Mouse (Mus musculus): ENCODE measurements around the gene Tbkbp1.
"Not testable (repeated sequence)": the region's sequence is repeated elsewhere in the genome, so short reads cannot be mapped to it uniquely, and the experiment has no call there.

Gene Tbkbp1

DNA sequence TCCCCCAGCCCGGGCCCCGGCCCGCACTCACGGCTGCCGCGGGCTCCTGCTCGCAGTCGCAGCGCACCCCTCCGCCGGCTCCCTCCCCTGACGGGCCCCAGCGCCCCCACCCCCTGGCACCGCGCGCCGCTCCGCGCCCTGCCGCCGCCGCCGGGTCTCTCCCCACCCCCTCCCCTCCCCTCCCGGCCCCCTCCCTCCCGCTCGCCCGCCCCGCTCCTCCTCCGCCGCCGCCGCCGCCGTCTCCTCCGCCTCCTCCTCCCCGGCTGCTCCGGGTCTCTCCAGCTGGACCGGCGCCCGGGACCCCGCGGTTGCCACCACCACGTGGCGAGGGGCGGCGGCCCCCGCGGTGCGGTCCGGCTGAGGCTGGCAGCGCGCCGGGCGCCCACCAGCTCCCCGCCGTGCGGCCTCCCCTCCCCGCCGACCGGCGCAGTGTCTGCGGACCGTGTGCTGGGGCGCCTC, at the start of gene Tbkbp1:
TSS of gene Tbkbp1 (minus strand) at position 153 of the 459 bp plus-strand sequence.
- DNase-seq (ENCODE audit: low spot score in 2 of 2), result peak in 1 of 2 experiments; percentile 69

DNA sequence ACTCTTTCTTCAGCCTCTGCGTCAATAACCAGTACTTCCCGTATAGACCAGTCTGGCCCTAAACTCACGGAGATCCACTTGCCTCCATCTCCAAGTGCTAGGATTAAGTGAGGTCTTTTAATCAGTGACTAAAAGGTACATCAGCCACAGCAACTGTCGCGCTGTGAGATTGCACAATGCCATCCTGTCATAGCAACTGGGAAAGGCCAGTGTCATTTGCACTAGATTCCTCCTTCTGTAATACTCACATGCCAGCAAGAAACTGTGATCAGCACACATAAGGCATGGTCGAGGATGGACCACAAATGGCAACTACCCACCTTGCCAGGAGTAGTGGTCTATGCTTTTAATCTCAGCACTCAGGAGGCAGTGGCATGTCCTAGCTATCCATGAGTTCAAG, 48.2 kb upstream of the Tbkbp1 start:
- no peak for DNase-seq (ENCODE audit: low spot score in 2 of 2)

DNA sequence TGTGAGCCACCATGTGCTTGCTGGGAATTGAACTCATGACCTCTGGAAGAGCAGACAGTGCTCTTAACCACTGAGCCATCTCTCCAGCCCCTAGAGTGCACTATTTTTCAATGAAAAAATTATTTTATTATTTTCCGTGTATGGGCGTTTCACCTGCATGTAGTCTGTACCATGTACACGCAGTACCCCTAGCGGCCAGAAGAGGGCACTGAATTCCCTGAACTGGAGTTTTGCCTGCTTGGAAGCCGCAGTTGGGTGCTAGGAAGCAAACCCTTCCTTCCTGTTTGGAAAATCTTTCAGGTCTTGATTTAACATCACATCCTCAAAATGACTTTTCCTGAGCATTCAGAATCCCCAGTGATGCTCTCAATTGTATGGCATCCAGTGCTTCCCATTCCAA, 47.3 kb upstream of the Tbkbp1 start:
- peak in 1 of 2 experiments; percentile 58 for DNase-seq (ENCODE audit: low spot score in 2 of 2)

DNA sequence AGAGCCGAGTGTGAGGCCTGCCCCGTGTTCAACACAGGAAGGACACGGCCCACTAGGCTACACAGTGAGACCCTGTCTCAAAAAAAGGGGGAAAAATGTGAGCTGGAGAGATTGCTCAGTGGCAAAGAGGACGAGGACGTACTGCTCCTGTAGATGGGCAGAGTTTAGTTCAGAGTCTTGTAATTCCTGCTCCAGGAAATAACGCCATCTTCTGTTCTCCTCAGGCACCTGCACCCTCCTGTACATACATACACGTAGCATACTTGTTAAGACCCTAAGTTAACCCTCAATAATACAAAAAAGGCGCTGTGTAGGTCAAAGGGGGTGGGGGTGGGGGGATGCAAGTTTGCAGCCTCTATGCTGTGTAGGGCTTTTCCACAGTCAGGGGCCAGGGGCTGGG, 45.7 kb upstream of the Tbkbp1 start:
- no peak for DNase-seq (ENCODE audit: low spot score in 2 of 2)

DNA sequence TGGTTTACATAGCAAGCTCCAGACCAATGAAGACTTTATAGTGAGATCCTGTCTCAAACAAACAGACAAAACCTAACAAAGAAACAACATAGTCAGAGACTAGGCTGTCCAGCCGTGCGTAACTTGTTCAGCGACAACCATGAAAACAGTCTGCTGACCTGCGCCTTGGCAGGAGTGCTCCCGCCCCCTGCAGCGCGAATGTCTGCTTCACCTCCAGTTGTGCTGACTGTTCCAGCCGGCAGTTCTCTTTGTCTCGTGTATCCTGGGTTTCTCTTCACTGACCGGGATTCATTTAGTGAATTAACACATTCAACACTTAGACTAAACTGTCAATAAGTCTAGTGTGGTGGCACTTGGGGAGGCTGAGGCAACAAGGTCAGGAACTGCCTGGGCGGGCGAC, 45.2 kb upstream of the Tbkbp1 start:
- no peak for DNase-seq (ENCODE audit: low spot score in 2 of 2)

DNA sequence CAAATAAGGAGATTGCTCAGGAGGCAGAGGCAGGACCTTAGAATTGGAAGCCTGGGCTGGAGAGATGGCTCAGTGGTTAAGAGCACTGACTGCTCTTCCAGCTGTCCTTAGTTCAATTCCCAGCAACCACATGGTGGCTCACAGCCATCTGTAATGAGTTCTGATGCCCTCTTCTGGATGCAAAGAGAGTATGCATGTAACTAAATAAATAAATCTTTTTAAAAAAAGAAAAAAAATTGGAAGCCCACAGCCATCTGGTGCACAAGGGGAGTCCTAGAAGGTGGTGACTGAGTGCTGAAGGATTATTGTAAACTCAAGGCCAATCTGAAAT, 41.3 kb upstream of the Tbkbp1 start:
- no peak for DNase-seq (ENCODE audit: low spot score in 2 of 2)

DNA sequence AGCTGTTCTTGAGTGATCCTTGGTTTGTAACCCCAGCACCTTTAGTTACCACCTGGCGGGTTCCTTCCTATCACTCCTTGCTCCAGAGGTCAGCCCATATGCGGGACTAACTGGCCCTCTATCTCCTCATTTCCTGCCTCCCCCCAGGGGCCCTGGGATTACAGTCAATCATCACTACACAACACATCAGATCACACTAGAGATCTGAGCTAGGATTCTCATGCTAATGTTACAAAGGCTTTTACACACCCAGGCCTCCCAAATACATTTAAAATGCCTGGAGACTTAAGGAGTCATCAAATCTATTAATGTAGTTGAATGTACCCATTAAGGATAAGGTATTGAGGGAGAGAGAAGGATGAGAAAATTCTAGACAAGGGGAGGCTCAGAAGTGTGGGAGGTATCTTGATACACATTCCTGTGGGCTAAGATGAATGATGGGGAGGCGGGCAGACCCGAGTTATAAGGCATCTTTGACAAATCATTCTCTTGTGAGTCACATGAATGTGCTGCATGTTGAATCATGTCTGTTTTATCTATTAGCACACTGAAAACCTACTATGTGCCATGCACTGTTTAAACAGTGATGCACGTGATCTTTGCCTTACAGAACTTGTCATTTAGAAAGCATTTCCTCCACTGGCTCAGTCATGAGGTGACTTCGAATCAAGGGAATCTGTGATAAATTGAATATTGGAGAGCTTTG, 40.8 kb upstream of the Tbkbp1 start:
- no peak for DNase-seq (ENCODE audit: low spot score in 2 of 2)

DNA sequence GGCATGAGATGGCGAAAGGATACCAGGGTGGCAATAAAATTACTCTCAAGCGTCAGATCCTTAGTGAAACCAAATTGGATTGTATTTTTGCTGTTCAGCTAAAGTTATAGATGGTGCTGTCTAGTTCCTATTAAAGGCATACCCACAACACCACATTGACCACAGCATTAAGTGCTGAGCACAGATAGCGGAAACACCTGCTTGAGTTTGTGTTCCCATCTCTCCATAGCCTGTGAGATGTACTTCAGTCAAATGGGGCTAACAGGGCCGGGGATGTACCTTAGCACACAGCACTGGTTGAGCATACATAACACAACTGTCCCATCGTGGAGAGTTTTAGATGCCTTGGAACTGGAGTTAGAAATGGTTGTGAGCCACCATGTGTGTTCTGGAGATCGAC, 39.7 kb upstream of the Tbkbp1 start:
- no peak for DNase-seq (ENCODE audit: low spot score in 2 of 2)

DNA sequence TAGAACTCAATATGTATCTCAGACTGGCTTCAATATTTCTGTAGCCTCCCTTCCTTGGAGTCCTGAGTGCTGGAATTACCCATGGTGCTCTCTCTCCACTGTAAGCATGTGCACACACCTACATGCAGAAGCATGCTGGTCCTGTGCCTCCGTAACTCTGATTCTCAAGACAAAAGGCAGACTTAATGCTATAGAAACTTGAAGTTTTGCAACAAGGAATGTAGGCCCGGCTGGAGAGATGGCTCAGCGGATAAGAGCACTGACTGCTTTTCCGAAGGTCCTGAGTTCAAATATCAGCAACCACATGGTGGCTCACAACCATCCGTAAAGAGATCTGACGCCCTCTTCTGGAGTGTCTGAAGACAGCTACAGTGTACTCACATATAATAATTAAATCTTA, 38.4 kb upstream of the Tbkbp1 start:
- DNase-seq (ENCODE audit: low spot score in 2 of 2), result not testable (repeated sequence)

DNA sequence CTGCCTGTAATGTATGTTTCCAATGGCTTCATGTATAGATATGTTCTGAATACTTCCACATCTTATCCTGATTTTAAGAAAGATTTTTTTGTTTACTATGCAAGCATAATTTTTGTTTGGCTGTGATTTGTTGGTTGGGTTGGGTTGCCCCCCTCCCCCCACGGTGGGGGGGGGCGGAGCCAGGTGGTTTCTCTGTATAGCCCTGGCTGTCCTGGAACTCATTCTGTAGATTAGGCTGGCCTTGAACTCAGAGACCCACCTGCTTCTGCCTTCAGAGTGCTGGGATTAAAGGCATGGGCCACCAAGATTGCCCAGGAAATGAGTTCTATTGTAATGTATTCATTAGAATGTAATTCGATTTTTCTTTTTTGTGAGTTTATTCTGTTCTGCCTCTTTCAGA, 37.9 kb upstream of the Tbkbp1 start:
- no peak for DNase-seq (ENCODE audit: low spot score in 2 of 2)

DNA sequence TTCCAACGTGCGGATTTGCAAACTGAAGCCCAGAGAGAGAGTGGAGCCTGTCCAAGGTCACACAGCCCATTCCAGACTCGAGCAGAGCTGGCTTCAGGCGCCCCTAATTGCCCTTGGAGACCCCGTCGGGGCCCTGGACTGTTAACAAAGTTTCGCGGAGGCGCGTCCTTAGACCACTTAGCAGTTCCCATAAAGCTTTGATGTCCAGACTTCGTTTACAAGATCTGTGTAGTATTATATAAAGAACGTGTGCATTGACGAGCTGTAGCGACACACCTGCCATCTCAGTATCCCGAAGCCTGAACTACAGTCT, 37.3 kb upstream of the Tbkbp1 start:
- no peak for DNase-seq (ENCODE audit: low spot score in 2 of 2)

DNA sequence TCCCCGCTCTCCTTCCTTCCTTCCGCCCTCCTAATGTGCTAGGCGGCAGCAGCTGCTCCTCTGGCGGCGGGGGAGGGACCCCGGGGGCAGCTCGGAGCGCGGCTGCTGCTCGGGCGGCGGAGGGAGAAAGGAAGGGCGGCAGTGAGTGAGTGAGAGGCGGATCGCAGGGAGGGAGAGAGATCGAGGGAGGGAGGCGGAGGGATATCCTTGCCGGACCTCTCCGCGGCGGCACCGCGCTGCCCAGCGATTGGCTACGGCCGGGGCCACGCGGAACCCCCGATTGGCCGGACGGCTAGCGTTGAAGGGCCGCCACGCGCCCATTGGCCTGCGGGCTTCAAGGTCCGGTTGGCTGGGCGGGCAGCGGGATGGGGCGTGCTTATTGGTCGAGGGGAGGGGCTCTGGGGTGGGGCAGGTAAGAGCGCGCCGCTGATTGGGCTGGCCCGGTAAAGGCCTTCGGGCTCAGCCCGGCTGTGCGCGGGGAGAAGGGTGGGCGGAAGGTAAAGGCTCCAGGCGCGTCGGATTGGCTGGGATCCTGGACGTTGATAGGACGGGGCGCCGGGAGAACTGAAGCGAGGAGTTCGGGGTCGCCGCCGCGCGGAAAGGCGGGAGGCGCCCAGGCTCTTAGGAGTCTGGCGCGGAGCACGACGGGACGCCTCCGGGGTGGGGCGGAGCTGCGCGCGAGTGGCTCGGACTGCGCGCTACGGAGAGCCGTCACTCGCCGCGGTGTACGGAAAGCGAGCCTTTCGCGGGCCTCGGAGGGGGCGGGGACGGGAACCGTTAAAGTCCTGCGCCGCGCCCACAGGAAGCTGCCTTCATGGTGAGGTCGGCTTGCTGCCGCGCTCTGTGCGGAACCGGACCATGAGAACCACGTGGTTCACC, 36.7 kb upstream of the Tbkbp1 start, which contains the start of gene Kpnb1:
TSS of gene Kpnb1 (minus strand) at position 118 of the 879 bp plus-strand sequence.
- DNase-seq (ENCODE audit: low spot score in 2 of 2), result peak; percentile 98 to 99

DNA sequence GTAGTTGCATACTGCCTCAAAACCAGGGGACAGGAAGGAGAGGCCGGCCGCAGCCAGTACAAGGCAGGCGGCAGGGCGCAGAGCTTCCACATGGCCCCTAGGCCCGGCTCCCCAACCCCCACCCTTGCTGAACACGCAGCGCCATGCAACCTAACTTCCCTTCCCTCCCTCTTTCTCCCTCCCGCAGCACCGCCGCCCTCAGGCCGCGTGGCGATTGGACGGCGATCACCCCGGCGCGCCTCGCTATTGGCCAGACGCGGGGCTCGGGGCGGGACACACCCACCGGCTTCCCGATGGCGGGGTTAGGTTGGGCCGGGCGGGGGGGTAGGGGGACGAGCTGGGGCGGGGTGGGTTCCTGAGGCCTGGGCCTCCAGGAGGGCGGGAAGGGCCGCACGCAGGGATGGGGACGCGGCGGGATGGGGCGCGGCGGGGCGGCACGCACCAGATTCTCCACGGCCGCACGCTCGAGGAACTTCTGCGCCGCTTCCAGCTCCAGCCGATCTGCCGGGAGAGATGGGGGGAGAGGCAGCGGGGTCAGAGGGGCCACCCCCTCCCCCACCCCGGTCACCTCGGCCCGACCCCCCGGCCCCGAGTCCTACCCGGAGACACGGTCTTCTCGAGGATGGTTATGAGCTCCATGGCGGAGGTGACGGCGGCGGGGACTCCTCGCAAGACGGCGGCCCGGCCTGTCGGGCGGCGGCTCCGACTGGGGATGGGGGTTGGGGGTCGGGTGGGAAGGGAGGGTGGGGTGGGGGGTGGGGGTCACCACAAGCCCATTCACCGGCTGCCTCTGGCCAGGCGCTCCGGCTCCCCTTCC, 35.9 kb upstream of the Tbkbp1 start:
- peak; percentile 97 to 98 for DNase-seq (ENCODE audit: low spot score in 2 of 2)

DNA sequence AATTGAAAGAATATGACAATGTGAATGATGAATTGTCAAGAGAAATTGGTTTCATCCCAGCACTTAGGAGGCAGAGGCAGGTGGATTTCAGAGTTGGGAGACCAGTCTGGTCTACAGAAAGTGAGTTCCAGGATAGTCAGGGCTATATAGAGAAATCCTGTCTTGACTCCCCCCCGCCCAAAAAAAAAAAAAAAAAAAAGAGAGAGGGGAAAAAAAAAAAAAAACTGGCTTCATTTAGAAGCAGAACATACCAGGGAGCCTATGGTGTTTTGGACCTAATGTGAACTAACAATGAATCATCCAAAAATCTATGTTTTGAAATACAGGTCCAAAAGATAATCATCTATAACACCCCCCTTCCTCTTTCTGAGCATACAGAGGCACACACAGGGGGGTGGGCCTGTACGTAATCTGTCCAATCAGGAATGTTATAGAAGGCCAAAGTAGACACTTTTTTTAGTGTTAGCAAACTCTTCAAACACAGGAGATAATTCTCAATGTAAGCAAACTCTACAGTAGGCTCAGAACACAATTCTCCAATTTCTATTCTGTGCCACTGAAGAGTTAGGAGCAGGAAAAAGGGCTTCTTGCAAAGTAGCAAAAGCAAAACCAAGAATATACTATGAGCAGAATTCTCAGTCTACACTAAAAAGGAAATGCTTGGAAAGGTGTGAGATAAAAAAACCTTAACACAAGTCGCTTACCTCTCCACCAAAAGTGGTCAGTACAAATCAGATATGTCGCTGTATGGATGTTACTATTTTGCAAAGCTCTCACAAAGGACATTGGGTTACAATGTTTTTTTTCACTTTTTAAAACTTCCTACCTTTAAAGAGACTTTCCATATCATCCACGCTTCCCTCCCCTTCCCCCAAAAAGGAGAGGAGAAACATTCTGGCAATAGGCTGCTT, 34.7 kb upstream of the Tbkbp1 start:
- DNase-seq (ENCODE audit: low spot score in 2 of 2), result no peak

DNA sequence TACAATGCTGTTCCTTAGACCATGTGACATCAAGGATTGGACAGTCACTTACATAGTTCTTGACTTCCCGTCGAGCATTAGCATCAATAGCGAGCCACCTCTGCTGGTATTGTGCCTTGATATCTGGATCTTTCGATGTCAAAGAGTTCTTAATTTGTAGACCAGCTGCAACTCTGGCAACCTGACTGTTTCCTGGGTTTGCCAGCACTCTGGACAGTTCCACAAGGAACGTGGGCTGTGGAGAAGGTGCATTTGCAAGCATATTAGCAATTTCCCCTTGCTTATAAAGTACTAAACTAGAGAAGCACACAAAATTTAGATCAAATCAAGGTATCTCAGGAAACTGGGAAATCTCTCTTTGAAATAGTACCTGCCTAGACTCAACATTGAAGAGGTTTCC, 33.6 kb upstream of the Tbkbp1 start:
- DNase-seq (ENCODE audit: low spot score in 2 of 2), result no peak

DNA sequence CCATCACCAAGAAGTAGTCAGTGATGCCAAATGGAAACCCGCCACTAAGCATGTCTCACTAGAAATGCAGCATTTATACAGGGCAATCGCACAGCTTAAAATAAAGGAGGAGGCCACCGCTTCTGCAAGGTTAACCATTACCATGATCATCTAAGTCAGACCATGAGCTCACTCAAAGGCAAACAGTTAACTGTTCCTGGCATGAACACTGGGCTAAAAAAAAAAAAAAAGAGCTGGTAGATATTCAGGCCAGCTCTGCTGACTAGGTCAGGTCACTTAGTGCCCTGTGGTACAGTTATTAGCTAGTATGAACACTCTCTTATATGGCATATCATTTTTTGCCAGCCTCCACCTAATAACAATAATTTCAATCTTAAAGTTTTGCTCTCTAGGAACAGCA, 31.2 kb upstream of the Tbkbp1 start:
- no peak for DNase-seq (ENCODE audit: low spot score in 2 of 2)

DNA sequence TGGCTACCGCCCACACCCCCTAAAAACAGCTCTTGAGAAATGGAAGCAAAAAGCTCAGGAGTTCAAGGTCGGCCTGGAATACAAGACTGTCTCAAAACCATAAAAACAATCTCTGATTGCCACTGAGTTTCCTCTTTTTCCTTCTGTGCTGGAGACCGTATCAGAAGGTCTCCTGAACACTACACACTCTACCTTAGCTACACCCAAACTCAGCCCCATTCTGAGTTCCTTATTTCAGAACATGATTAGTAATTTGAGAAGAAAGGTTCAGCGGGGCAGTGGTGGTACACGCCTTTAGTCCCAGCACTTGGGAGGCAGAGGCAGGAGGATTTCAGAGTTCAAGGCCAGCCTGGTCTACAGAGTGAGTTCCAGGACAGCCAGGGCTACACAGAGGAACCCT, 29.8 kb upstream of the Tbkbp1 start:
- no peak for DNase-seq (ENCODE audit: low spot score in 2 of 2)

DNA sequence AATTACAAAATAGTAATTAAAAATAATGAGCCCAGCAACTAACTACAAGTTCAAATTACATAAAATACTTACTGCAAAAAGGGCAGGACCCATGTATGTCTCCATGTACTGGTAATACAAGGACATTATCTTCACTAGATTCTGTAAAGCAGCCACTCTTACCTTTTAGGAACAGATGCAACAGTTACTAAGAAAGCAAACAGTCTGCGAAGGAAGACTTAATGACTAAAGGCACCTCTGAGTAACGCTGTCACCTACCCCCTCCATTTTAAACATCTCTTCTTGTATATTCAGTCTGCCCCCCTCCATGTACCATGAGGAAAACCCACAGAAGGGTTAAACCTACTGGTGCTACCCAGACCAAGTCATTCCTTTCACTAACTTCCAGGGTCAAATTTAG, 26.9 kb upstream of the Tbkbp1 start:
- DNase-seq (ENCODE audit: low spot score in 2 of 2), result no peak

DNA sequence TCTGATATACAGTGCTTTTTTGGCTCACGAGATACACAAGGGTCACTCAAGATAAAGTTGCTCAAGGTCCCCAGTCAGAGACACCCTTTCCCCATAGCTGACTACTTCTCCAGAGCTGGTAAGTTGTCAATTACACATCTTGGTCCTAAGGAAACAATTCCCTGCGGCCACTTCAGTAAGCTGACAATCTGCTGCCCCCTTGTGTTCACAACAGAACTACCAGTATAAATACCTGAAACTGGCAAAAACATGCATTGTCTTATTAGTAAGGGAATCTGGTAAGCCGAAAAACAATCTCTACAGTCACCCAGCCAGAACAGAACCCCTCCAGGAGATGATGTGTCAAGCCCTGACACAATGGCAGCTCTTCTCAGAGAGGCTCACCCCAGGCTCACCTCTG, 25.6 kb upstream of the Tbkbp1 start:
- peak in 1 of 2 experiments; percentile 21 for DNase-seq (ENCODE audit: low spot score in 2 of 2)

DNA sequence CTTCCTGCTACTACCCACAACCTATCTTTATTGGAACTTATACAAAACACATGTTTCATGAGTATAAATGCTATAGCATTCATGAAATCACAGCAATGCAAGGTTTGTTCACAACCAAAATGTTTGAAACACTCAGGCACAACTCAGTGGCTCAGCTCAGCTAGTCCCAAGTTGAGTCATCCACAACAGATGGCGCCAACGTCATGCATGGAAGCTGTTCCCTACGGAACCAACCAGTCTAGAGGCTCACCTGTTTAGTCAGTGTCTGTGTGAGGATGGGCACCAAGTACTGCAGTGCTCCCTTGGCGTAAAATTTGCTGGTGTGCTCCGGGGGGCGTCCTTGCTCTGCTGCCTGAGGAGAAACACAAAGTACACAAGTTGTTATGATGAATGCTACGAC, 24.2 kb upstream of the Tbkbp1 start:
- no peak for DNase-seq (ENCODE audit: low spot score in 2 of 2)

DNA sequence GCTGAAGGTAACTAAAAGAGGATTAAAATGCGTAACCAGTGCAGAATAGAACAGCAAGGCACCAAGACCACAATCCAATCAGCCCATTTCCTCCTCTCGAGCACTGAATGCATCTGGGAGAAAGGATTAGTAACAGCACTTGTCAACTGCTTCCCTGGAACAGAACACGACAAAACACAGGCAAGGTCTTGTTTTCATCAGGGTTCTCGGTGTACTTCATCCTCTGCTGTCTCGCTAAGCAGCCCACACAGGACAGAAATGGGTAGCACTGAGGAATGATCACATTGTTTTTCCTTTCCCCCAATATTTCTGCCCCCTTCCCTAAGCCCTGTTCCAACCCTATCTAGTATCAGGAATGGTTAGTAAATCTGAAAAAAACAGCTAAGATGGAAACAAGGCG, 9.0 kb upstream of the Tbkbp1 start:
- no peak for DNase-seq (ENCODE audit: low spot score in 2 of 2)

Measured in cerebellum, postnatal 4 days (tissue).